Mouse (Mus musculus) heart, embryonic 12.5 days (tissue): ENCODE results near the gene Rilpl1. TPM values are rescaled to one million over a fixed set of nuclear protein-coding genes. Genes with fewer than 3 reads are reported as not detected.

ENCODE experiments used
- ATAC-seq: fragments of 200-750 bp; cut with Nextera tagmentation; 2 replicates; pipeline ENCODE4 v1.8.0; 2017; ENCODE audit warnings: moderate TSS enrichment, moderate library complexity; ENCODE audit not compliant: insufficient number of reproducible peaks, low FRiP score
- H3K27ac ChIP-seq: fragments of 300-500 bp; sonication (generic); 2 replicates; pipeline ENCODE4 v1.5.1; 2016; ENCODE audit warnings: mild to moderate bottlenecking, moderate library complexity; ENCODE audit not compliant: poor library complexity, severe bottlenecking
- H3K27me3 ChIP-seq: fragments of 300-500 bp; sonication (generic); replicated peaks from 2 replicates; pipeline ENCODE4 v1.6.1; 2016; ENCODE audit warnings: mild to moderate bottlenecking, moderate library complexity
- H3K36me3 ChIP-seq: fragments of 300-500 bp; sonication (generic); 2 replicates; pipeline ENCODE4 v1.6.1; 2016; ENCODE audit warnings: mild to moderate bottlenecking, moderate library complexity
- H3K4me1 ChIP-seq: fragments of 300-500 bp; sonication (generic); replicated peaks from 2 replicates; pipeline ENCODE4 v1.6.1; 2016; ENCODE audit warnings: mild to moderate bottlenecking
- H3K4me2 ChIP-seq: fragments of 300-500 bp; sonication (generic); 2 replicates; pipeline ENCODE4 v1.6.1; 2016; ENCODE audit warnings: mild to moderate bottlenecking, moderate library complexity
- H3K4me3 ChIP-seq: fragments of 300-500 bp; sonication (generic); 2 replicates; pipeline ENCODE4 v1.5.1; 2016; ENCODE audit warnings: mild to moderate bottlenecking
- H3K9ac ChIP-seq: fragments of 300-500 bp; sonication (generic); 2 replicates; pipeline ENCODE4 v1.6.1; 2016; ENCODE audit warnings: mild to moderate bottlenecking, moderate library complexity
- H3K9me3 ChIP-seq: fragments of 300-500 bp; sonication (generic); replicated peaks from 2 replicates; pipeline ENCODE4 v1.6.1; 2016; ENCODE audit warnings: mild to moderate bottlenecking, moderate library complexity
- WGBS: fragments of 180-500 bp; shearing (Covaris S2); methylation state at CpG from one replicate; pipeline ENCODE4 v1.1.7; 2016; 5-methylcytosine and 5-hydroxymethylcytosine counted together
- polyA plus RNA-seq: library from polyadenylated mRNA; unstranded; fragments of >200 nt; fragmentation: Nextera tagmentation; extraction: Ambion mirVana; gene quantifications from 2 replicates; pipeline ENCODE4 v1.2.1, GENCODE M21; 2016

The Rilpl1 gene
- polyA plus RNA-seq, 1 experiment from 2014 or later = 29.8 TPM

DNA sequence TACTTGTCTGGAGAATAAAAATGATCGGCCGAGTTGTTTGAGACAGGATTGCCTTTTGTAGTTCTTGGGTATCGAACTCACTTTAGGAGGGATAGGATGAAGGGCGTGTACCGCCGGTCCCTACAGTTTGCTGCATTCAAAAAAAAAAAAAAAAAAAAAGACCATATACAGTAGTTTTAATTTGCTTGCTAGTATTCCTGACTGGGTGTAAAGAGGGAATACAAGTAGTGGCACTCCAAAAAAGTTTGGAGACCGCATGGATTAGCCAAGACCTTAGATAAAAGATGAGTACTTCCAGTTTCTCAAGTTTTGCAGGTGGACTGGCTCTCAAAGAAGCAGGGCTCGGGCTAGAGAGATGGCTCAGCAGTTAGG, 10.4 kb upstream of the Rilpl1 start:
- Histone ChIP-seq H3K27ac (no peak overlapping the region), H3K9ac (peak overlapping the region; percentile 94), H3K27me3 (no peaks in the 10 kb centered on the region), H3K36me3 (peaks cover 39% of the 10 kb centered on the region), H3K4me1 (peaks cover 17% of the 10 kb centered on the region), H3K9me3 (no peaks in the 10 kb centered on the region), H3K4me2 (peak overlapping the region; percentile 80), H3K4me3 (peak overlapping the region; percentile 87)
- no peak for ATAC-seq
- WGBS = 8% methylated on average over 8 of the region's 8 CpGs

- no peaks in the 10 kb centered on the region for H3K27me3 ChIP-seq
- H3K4me1 ChIP-seq = peaks cover 18% of the 10 kb centered on the region
- peaks cover 33% of the 10 kb centered on the region for H3K36me3 ChIP-seq
- peak overlapping the region; percentile 80 for H3K4me2 ChIP-seq
- ATAC-seq = peak; percentile 80
- H3K27ac ChIP-seq = peak overlapping the region; percentile 92
- H3K4me3 ChIP-seq = peak overlapping the region; percentile 87
- H3K9me3 ChIP-seq = no peaks in the 10 kb centered on the region
- peak overlapping the region; percentile 94 for H3K9ac ChIP-seq
- 2% methylated on average over 55 of the region's 89 CpGs for WGBS
These were observed 9.9 kb upstream of the Rilpl1 start for GRCm38 (mm10) chr5:124540905-124541601.

DNA sequence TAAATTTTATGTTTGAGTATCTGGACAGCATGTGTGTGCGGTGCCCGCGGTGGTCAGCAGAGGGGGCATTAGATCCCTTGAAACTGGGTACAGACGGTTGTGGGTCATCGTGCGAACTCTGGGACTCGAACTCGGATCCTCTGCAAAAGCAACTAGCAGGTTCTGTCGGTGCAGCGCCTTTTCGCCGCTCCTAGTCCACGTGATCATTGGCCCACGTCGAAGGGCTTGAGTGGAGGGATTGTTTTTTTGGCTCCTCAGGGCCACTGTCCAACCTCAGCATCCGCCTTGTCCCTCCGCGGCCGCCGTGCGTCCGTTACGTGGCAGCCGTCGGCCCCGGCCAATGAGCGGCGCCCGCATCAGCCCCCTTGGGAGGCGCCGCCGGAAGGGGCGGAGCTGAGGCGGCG, 9.2 kb upstream of the Rilpl1 start, which contains the start of gene Tmed2:
Tmed2 (plus strand) TSS at position 313 of the 404 bp plus-strand sequence.
- Histone ChIP-seq H3K4me3 (peak within 1 kb of the TSS; percentile 87), H3K27me3 (no peaks in the 10 kb centered on the region), H3K9me3 (no peaks in the 10 kb centered on the region), H3K36me3 (peaks cover 27% of the 10 kb centered on the region), H3K27ac (peak within 1 kb of the TSS; percentile 92), H3K9ac (peak within 1 kb of the TSS; percentile 94), H3K4me1 (peaks cover 18% of the 10 kb centered on the region), H3K4me2 (peak within 1 kb of the TSS; percentile 80)
- under 1% methylated on average over 35 of the region's 35 CpGs for WGBS
- peak; percentile 93 for ATAC-seq

DNA sequence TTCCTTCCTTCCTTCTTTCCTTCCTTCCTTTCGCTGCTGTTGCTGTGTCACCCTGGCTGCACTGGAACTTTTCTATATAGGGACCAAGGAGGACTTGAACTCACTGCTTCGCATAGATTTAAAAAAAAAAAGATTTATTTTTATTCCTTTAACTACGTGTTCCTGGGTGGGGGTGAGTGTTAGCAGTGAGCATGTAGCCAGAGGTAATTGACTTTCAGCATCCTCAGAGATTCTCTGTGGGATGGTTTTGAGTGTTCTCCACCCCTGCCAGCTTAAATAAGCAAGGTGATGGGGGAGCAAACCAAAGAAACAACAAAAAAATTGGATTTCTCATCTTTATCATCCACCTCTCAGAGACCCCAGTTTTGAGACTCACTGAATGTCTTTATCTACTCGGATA, 8.7 kb upstream of the Rilpl1 start:
- Histone ChIP-seq H3K27me3 (no peaks in the 10 kb centered on the region), H3K36me3 (peaks cover 22% of the 10 kb centered on the region), H3K4me2 (peak overlapping the region; percentile 55), H3K9me3 (no peaks in the 10 kb centered on the region), H3K4me3 (peak overlapping the region; percentile 87), H3K4me1 (peaks cover 19% of the 10 kb centered on the region), H3K27ac (peak overlapping the region; percentile 13; the same call in 1 of the 2 replicates), H3K9ac (no peak overlapping the region)
- WGBS = 72% methylated on average over 4 of the region's 4 CpGs
- no peak for ATAC-seq

DNA sequence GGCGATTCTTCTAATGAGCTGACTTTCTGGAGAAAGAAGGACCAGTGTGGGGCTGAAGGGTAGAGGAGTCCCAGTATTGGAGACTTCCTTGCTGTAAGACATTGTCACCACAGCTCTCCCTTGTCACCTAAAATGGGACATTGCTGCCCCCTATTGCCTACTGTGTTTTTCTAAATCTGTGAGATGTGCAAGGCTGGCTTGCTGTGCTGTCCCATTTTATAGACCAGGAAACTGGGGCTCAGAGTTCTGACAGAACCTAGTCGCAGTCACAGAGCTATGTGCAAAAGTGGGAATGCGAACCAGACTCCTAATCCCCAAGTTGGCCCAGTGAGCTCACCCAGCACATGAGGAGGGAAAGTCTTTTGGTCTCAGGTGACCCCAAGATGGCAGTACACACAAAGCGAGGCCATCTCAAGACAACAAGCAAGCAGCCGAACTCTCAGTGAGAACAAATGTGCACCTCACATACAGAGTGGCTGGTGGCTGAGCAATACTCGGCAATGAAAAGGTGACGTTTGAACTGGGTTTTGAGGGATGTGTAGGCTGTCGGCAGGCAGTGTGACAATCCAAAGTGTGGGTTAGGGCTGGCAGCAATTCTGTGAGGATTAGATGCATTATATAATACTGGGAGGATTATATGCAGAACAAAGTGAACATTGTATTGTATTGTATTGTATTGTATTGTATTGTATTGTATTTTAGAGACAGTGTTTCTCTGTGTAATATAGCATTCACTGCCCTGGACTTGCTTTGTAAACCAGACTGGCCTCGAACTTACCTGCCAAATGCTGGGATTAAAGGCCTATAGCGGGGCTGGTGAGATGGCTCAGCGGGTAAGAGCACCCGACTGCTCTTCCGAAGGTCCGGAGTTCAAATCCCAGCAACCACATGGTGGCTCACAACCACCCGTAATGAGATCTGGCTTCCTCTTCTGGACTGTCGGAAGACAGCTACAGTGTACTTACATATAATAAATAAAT, 7.9 kb upstream of the Rilpl1 start:
- no peak overlapping the region for H3K9ac ChIP-seq
- no peak overlapping the region for H3K4me2 ChIP-seq
- 75% methylated on average over 16 of the region's 16 CpGs for WGBS
- ATAC-seq = no peak
- peaks cover 21% of the 10 kb centered on the region for H3K4me1 ChIP-seq
- peaks cover 14% of the 10 kb centered on the region for H3K36me3 ChIP-seq
- H3K27ac ChIP-seq = peak overlapping the region; percentile 5; the same call in 1 of the 2 replicates
- H3K27me3 ChIP-seq = no peaks in the 10 kb centered on the region
- H3K9me3 ChIP-seq = no peaks in the 10 kb centered on the region
- no peak overlapping the region for H3K4me3 ChIP-seq

- H3K4me1 ChIP-seq = peaks cover 19% of the 10 kb centered on the region
- H3K27ac ChIP-seq = peak overlapping the region; percentile 80
- no peaks in the 10 kb centered on the region for H3K36me3 ChIP-seq
- H3K4me2 ChIP-seq = peak overlapping the region; percentile 63
- H3K4me3 ChIP-seq = peak overlapping the region; percentile 28
- H3K27me3 ChIP-seq = no peaks in the 10 kb centered on the region
- peak; percentile 10; the same call in 1 of the 2 replicates for ATAC-seq
- no peaks in the 10 kb centered on the region for H3K9me3 ChIP-seq
- 2% methylated on average over 17 of the region's 17 CpGs for WGBS
- peak overlapping the region; percentile 63 for H3K9ac ChIP-seq
These were observed 5.6 kb upstream of the Rilpl1 start for GRCm38 (mm10) chr5:124536776-124537175.

DNA sequence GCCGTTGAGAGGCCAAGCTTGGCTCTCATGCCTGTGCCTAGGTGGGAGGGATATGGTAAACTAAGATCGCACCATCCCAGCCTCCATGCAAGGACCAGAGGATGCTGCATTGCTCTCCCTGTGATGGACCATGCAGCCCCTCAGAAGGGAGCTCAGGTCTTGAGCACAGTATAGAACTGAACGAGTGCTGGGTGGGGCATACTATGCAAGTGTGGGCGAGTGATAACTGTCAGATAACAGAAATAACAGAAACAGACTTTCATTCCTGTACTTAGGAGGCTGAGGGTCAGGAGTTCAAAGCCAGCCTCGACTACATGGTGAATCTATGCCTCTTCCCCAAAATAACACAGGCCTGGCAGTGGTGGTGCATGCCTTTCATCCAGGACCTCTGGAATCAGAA, 3.8 kb upstream of the Rilpl1 start:
- Histone ChIP-seq H3K9me3 (no peaks in the 10 kb centered on the region), H3K36me3 (no peaks in the 10 kb centered on the region), H3K27me3 (no peaks in the 10 kb centered on the region), H3K4me2 (no peak overlapping the region), H3K27ac (no peak overlapping the region), H3K9ac (no peak overlapping the region), H3K4me1 (peaks cover 25% of the 10 kb centered on the region), H3K4me3 (no peak overlapping the region)
- 47% methylated on average over 5 of the region's 5 CpGs for WGBS
- no peak for ATAC-seq

DNA sequence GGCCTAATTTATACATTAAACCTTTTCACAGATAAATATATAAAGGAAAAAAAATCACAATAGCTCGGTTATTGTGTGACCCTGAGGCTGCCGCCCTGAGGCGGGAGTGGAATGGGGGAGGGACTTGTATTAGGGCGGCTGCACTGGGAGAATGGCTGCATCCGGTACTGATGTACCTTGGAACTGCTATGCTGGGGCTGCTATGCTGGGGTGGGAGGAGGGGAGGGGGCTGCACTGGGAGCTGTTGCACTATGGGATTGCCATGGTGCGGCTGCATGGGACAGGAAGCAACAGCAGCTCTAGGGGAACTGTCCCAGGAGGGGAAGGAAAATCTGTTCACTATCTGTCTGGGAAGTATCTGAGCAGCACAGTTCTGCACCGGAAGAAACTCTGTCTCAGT, 1.3 kb upstream of the Rilpl1 start:
- Histone ChIP-seq H3K27me3 (no peaks in the 10 kb centered on the region), H3K9ac (no peak overlapping the region), H3K27ac (peak overlapping the region; percentile 56), H3K4me3 (no peak overlapping the region), H3K9me3 (no peaks in the 10 kb centered on the region), H3K4me2 (peak overlapping the region; percentile 24; the same call in 1 of the 2 replicates), H3K36me3 (no peaks in the 10 kb centered on the region), H3K4me1 (peaks cover 46% of the 10 kb centered on the region)
- ATAC-seq = peak; percentile 56
- 28% methylated on average over 7 of the region's 7 CpGs for WGBS

DNA sequence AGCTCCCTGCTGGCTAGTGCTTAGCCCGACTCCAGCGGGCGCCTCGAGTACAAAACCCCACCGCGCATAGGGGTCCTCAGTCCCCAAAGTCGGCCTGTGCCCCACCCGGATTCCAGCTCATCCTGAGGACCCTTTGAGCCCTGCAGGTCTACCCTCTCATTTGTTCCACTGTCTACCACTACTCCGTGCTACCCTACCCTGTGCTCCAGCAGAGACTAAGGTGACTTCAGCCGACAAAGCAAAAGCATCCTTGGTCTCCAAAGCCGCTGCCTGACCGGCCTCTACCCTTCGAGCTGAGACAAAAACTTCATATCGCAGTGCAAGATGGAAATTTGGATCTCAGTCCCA, 366 bp upstream of the Rilpl1 start:
- peak overlapping the region; percentile 90 for H3K9ac ChIP-seq
- peak; percentile 13 for ATAC-seq
- H3K4me2 ChIP-seq = peak overlapping the region; percentile 94
- H3K4me1 ChIP-seq = peaks cover 39% of the 10 kb centered on the region
- peaks cover 5% of the 10 kb centered on the region; the same call in 1 of the 2 replicates for H3K36me3 ChIP-seq
- H3K27me3 ChIP-seq = no peaks in the 10 kb centered on the region
- peak overlapping the region; percentile 89 for H3K27ac ChIP-seq
- peak overlapping the region; percentile 88 for H3K4me3 ChIP-seq
- WGBS = 12% methylated on average over 14 of the region's 14 CpGs
- H3K9me3 ChIP-seq = no peaks in the 10 kb centered on the region

GRCm38 (mm10) chr5:124529697-124530096, 1.5 kb downstream of the Rilpl1 start:
- 42% methylated on average over 8 of the region's 8 CpGs for WGBS
- peaks cover 36% of the 10 kb centered on the region for H3K4me1 ChIP-seq
- peak overlapping the region; percentile 90 for H3K9ac ChIP-seq
- peak overlapping the region; percentile 88 for H3K4me3 ChIP-seq
- no peaks in the 10 kb centered on the region for H3K9me3 ChIP-seq
- peaks cover 18% of the 10 kb centered on the region for H3K36me3 ChIP-seq
- no peaks in the 10 kb centered on the region for H3K27me3 ChIP-seq
- H3K4me2 ChIP-seq = peak overlapping the region; percentile 94
- peak overlapping the region; percentile 89 for H3K27ac ChIP-seq
- no peak for ATAC-seq

DNA sequence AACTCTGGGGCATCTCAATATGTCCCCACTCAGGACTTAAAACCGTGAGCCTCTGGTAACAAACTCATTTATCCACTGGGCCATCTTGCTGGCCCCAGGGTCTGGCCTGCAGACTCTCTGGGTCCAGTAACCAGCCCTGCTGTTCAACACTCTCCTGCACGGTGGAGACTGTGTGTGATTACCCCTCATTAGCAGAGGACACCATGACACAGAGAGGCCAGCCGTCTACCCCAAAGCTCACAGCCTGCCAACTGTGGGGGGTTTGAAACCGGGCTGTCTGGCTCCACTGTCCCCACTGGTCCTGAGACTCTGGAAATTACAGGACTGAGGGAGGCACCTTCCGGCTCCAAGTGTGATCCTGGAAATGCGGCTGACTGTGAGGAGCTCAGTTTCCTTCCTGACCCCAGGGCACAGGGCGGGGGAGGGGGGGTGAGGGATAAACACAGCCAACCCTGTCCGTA, 2.0 kb downstream of the Rilpl1 start:
- 22% methylated on average over 8 of the region's 8 CpGs for WGBS
- peak overlapping the region; percentile 88 for H3K4me3 ChIP-seq
- no peaks in the 10 kb centered on the region for H3K27me3 ChIP-seq
- H3K36me3 ChIP-seq = peaks cover 20% of the 10 kb centered on the region
- peak overlapping the region; percentile 94 for H3K4me2 ChIP-seq
- peak overlapping the region; percentile 89 for H3K27ac ChIP-seq
- peaks cover 39% of the 10 kb centered on the region for H3K4me1 ChIP-seq
- no peaks in the 10 kb centered on the region for H3K9me3 ChIP-seq
- H3K9ac ChIP-seq = peak overlapping the region; percentile 90
- no peak for ATAC-seq
